Mouse (Mus musculus) liver, embryonic 11.5 days (tissue): ENCODE data around the gene Prkci. TPM values are rescaled to one million over a fixed set of nuclear protein-coding genes. Genes with fewer than 3 reads are reported as not detected.

Source experiments
- ATAC-seq: fragments of 200-750 bp; cut with Nextera tagmentation; replicated peaks from 2 replicates; pipeline ENCODE4 v1.8.0; 2017; ENCODE audit warnings: moderate number of reproducible peaks, mild to moderate bottlenecking, moderate TSS enrichment, moderate library complexity; ENCODE audit not compliant: low FRiP score
- DNase-seq: peaks from one replicate; pipeline ENCODE4 v3.0.0-alpha.2; 2017; ENCODE audit warnings: low spot score
- H3K27ac ChIP-seq: fragments of 300-500 bp; sonication (generic); 2 replicates; pipeline ENCODE4 v1.5.1; 2014; ENCODE audit warnings: mild to moderate bottlenecking, low read depth, low read length, control low read depth
- H3K27me3 ChIP-seq: fragments of 300-500 bp; sonication (generic); replicated peaks from 2 replicates; pipeline ENCODE4 v1.6.1; 2014; ENCODE audit warnings: low read length, mixed read lengths; ENCODE audit not compliant: control insufficient read depth, insufficient read depth
- H3K36me3 ChIP-seq: fragments of 300-500 bp; sonication (generic); 2 replicates; pipeline ENCODE4 v1.6.1; 2014; ENCODE audit warnings: mild to moderate bottlenecking, low read length, moderate library complexity, mixed read lengths; ENCODE audit not compliant: control insufficient read depth, insufficient read depth
- H3K4me1 ChIP-seq: fragments of 300-500 bp; sonication (generic); replicated peaks from 2 replicates; pipeline ENCODE4 v1.6.1; 2014; ENCODE audit warnings: low read length, mixed read lengths; ENCODE audit not compliant: control insufficient read depth, insufficient read depth
- H3K4me2 ChIP-seq: fragments of 300-500 bp; sonication (generic); 2 replicates; pipeline ENCODE4 v1.6.1; 2014; ENCODE audit warnings: mild to moderate bottlenecking, control low read depth, moderate library complexity
- H3K4me3 ChIP-seq: fragments of 300-500 bp; sonication (generic); 2 replicates; pipeline ENCODE4 v1.5.1; 2014; ENCODE audit warnings: low read depth, low read length, control low read depth
- H3K9ac ChIP-seq: fragments of 300-500 bp; sonication (generic); 2 replicates; pipeline ENCODE4 v1.6.1; 2014; ENCODE audit warnings: low read depth, low read length, control low read depth
- H3K9me3 ChIP-seq: fragments of 300-500 bp; sonication (generic); 2 replicates; pipeline ENCODE4 v1.6.1; 2016; ENCODE audit warnings: low read length, inconsistent platforms, mixed read lengths; ENCODE audit not compliant: control insufficient read depth
- WGBS: fragments of 180-500 bp; shearing (Covaris S2); extraction: QIAGEN DNeasy Blood & Tissue Kit; methylation state at CpG from one replicate; pipeline ENCODE4 v1.1.7; 2014; 5-methylcytosine and 5-hydroxymethylcytosine counted together
- polyA plus RNA-seq: library from polyadenylated mRNA; unstranded; fragments of >200 nt; fragmentation: Nextera tagmentation; extraction: Ambion mirVana; gene quantifications from 2 replicates; pipeline ENCODE4 v1.2.1, GENCODE M21; 2014

Prkci gene
- polyA plus RNA-seq, 1 experiment from 2014 or later = 20.2 TPM

- Histone ChIP-seq H3K27ac (no peak overlapping the region), H3K9me3 (no peaks in the 10 kb centered on the region), H3K27me3 (no peaks in the 10 kb centered on the region), H3K4me1 (peaks cover 12% of the 10 kb centered on the region), H3K36me3 (no peaks in the 10 kb centered on the region), H3K4me2 (no peak overlapping the region), H3K4me3 (no peak overlapping the region), H3K9ac (no peak overlapping the region)
- DNase-seq = no peak
- 65% methylated on average over 3 of the region's 3 CpGs for WGBS
- no peak for ATAC-seq
These were observed 5.6 kb downstream of the Prkci start for GRCm38 (mm10) chr3:31001048-31001676.

DNA sequence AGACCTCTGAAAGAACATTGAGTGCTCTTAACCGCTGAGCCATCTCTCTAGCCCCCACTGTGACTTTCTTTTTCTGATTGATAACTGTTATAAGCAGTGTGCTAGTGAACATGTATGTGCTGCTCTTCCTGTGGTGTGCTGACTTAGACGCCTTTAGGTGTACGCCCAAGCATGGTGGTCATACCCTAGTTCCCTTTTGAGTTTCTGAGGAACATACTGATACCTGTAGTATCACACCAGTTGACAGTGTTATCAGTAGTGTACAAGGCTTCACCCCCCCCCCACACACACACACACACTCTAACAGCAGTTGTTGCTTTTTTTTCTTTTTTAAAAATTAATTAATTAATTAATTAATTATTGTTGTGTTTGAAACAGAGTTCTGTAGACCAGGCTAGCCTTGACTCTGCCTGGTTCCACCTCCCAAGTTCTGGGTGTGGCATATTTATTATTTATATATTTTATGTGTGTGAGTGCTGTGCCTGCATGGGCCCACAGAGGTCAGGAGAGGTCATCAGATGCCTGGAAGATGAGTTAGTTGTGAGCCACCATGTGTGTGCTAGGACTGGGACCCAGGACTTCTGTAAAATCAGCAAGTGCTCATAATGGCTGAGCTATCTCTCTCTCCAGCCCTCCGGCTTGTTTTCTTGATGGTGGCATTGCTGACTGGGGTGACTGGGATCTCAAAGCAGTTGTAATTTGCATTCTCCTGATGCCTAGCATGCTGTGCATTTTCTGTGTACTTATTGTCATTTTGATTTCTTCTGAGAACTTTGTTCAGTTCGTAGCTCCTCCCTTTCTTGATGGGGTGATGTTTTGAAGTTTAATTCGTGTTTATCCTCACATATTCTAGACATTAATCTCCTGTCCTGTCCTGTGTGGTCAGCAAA, 9.0 kb downstream of the Prkci start:
- no peaks in the 10 kb centered on the region for H3K9me3 ChIP-seq
- no peaks in the 10 kb centered on the region for H3K36me3 ChIP-seq
- H3K27ac ChIP-seq = no peak overlapping the region
- H3K9ac ChIP-seq = no peak overlapping the region
- H3K27me3 ChIP-seq = no peaks in the 10 kb centered on the region
- no peak overlapping the region for H3K4me3 ChIP-seq
- 82% methylated on average over 6 of the region's 6 CpGs for WGBS
- no peak overlapping the region for H3K4me2 ChIP-seq
- DNase-seq (no peak), ATAC-seq (no peak)
- 0 out of 2 replicates have a peak, but pooled peaks cover 3% of the 10 kb centered on the region for H3K4me1 ChIP-seq

GRCm38 (mm10) chr3:31014374-31014773, 18.8 kb downstream of the Prkci start:
- DNase-seq (no peak), ATAC-seq (no peak)
- H3K9ac ChIP-seq = no peak overlapping the region
- H3K27me3 ChIP-seq = no peaks in the 10 kb centered on the region
- H3K4me2 ChIP-seq = no peak overlapping the region
- 0 out of 2 replicates have a peak, but pooled peaks cover 4% of the 10 kb centered on the region for H3K4me1 ChIP-seq
- 94% methylated on average over 2 of the region's 2 CpGs for WGBS
- no peak overlapping the region for H3K4me3 ChIP-seq
- H3K27ac ChIP-seq = no peak overlapping the region
- no peaks in the 10 kb centered on the region for H3K36me3 ChIP-seq
- H3K9me3 ChIP-seq = no peaks in the 10 kb centered on the region

DNA sequence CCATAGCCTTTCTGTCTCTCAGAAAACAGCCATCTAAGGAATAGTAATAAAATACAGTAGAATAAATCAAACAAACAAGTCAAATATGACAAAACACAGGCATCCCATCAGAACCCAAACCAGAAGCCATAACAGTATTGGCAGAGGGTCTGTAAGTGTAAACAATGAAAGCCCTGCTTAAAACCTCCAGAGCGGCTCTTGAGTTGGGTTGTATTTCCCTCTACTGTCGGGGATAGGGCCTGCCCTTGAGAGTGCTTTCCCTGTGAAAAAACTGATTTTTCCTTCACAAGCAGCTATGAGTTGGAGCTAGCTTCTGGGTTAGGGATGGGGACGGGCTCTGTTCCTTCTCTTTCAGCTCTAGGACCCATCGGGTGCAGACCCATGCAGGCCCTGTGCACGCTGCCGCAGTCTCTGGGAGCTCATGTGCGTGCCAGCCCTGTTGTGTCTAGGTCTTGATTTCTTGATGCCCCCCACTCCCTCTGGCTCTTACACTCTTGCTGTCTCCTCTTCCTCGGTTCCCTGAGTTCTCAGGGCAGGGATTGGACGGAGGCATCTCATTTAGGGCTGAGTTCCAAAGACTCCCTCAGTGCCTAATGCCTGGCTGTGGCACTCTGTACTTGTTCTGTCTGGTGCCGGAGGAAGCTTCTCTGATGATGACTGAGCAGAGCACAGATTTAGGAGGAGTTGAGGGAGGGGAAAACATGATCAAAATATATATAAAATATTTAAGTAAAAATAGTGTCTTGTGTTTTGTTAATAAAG, 20.3 kb downstream of the Prkci start:
- Histone ChIP-seq H3K4me3 (no peak overlapping the region), H3K9me3 (no peaks in the 10 kb centered on the region), H3K4me2 (no peak overlapping the region), H3K27ac (no peak overlapping the region), H3K27me3 (no peaks in the 10 kb centered on the region), H3K4me1 (0 out of 2 replicates have a peak, but pooled peaks cover 4% of the 10 kb centered on the region), H3K9ac (no peak overlapping the region), H3K36me3 (no peaks in the 10 kb centered on the region)
- ATAC-seq (no peak), DNase-seq (no peak)
- WGBS = 76% methylated on average over 10 of the region's 10 CpGs

- Histone ChIP-seq H3K4me1 (0 out of 2 replicates have a peak, but pooled peaks cover 4% of the 10 kb centered on the region), H3K9me3 (no peaks in the 10 kb centered on the region), H3K36me3 (no peaks in the 10 kb centered on the region), H3K4me3 (no peak overlapping the region), H3K9ac (no peak overlapping the region), H3K27ac (no peak overlapping the region), H3K4me2 (no peak overlapping the region), H3K27me3 (no peaks in the 10 kb centered on the region)
- WGBS = 55% methylated on average over 9 of the region's 9 CpGs
- DNase-seq (no peak), ATAC-seq (no peak)
These were observed 21.1 kb downstream of the Prkci start for GRCm38 (mm10) chr3:31016594-31017196.

- no peak overlapping the region for H3K27ac ChIP-seq
- DNase-seq (no peak), ATAC-seq (no peak)
- H3K27me3 ChIP-seq = no peaks in the 10 kb centered on the region
- H3K4me1 ChIP-seq = 0 out of 2 replicates have a peak, but pooled peaks cover 4% of the 10 kb centered on the region
- no peaks in the 10 kb centered on the region for H3K36me3 ChIP-seq
- 66% methylated on average over 4 of the region's 4 CpGs for WGBS
- no peaks in the 10 kb centered on the region for H3K9me3 ChIP-seq
- H3K4me2 ChIP-seq = no peak overlapping the region
- no peak overlapping the region for H3K4me3 ChIP-seq
- H3K9ac ChIP-seq = no peak overlapping the region
These were observed 22.1 kb downstream of the Prkci start for GRCm38 (mm10) chr3:31017652-31018051.

DNA sequence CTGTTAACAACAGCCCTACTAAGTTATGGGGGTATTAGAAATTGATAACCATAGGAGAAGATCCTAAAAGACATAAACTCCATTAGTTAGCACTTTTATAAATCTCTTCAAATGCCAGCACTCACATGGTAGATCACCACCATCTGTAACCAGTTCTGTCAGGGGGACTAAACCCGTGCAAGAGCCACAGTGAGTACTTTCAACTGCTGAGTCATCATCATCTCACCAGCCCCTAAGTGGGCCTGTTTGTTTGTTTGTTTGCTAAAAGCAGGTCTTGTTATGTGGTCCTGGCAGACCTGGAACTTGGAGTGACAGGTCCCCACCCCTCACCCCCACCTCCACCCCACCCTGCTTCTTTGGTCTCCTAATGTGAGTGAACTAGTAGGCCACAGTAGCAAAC, 23.7 kb downstream of the Prkci start:
- WGBS = 70% methylated on average over 1 of the region's 1 CpGs
- no peaks in the 10 kb centered on the region for H3K27me3 ChIP-seq
- no peak for ATAC-seq
- DNase-seq = no peak
- H3K9me3 ChIP-seq = no peaks in the 10 kb centered on the region
- H3K4me3 ChIP-seq = no peak overlapping the region
- no peak overlapping the region for H3K9ac ChIP-seq
- H3K4me1 ChIP-seq = 0 out of 2 replicates have a peak, but pooled peaks cover 4% of the 10 kb centered on the region
- no peaks in the 10 kb centered on the region for H3K36me3 ChIP-seq
- H3K4me2 ChIP-seq = no peak overlapping the region
- H3K27ac ChIP-seq = no peak overlapping the region

DNA sequence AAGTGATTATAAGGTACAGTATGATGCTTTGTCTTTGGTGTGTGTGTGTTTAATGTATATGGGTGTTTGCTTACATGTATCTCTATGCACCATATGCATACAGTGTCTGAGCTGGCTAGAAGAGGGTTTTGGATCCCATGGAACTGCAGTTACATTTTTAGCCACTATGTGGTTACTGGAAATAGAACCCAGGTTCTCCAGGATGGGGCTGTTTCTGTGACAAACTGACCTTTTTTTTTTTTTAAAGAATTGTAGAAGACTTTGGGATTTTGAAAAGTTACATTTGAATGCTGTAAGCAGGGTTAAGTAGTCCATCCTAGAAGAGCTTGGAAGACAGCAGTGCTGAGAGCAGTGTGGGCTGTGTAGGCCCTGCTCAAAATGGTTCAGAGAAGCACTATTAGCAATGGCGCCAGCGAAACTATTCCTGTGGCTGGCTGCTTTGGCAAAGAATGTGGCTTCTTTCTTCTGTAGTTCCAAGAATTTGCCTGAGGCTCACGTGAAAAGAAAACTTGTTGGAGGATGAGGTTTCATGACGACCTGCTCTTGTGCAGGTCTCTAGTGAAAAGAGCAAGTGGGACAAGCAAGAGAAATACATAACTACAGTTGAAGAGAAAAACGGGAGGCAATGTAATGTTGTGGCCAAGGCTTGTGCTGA, 24.4 kb downstream of the Prkci start:
- ATAC-seq (no peak), DNase-seq (no peak)
- Histone ChIP-seq H3K36me3 (no peaks in the 10 kb centered on the region), H3K27ac (no peak overlapping the region), H3K4me2 (no peak overlapping the region), H3K9me3 (no peaks in the 10 kb centered on the region), H3K4me3 (no peak overlapping the region), H3K27me3 (no peaks in the 10 kb centered on the region), H3K9ac (no peak overlapping the region), H3K4me1 (0 out of 2 replicates have a peak, but pooled peaks cover 4% of the 10 kb centered on the region)
- 88% methylated on average over 5 of the region's 5 CpGs for WGBS
